Mouse (Mus musculus): ENCODE data around the gene Atp13a5. TPM values are rescaled to one million over a fixed set of nuclear protein-coding genes. Genes with fewer than 3 reads are reported as not detected.

Atp13a5 gene
- not detected for total RNA-seq (2021)
- long read RNA-seq, experiment 1 = 0 reads
- long read RNA-seq, experiment 2 = 0 reads

DNA sequence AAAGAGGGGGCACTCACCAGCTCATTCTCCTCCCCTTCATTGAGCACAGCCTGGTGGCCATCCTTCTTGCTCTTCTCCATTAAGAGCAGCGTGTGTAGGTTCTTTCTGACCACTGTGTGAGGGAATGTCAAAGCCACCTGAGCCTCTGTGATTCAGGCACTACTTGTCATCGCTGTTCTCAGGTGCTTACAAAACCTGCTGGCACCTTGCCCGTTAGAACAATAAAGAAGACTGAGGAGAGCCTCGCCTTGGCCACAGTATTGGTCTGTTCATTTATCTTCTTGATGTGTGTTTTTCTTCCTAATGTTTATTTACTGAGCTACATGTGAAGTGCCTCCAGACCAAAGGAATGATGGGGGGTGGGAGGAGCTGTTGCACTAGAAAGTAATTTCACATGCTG is at the start of gene Atp13a5:
Gene Atp13a5, minus strand, starts transcription at position 275 of the 400 bp plus-strand sequence.
- no peak for DNase-seq

DNA sequence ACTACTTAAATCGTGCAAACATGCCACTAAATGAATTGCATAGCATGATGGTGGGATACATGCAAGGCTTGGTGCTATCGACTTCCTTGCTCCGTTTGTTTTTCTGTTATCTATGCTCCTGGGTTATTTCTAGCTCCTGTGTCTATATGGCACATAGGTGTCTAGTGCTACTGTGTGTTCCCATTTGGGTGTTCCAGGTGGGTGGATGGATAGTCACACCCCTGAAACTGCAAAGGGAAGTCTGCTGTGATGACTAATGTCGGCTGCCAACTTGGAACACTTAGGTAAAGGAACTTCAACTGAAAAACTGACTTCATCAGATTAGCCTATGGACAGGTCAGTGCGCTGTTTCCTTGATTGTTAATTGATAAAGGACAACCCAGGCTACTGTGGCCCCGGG is 36.3 kb upstream of the Atp13a5 start:
- DNase-seq = no peak

DNA sequence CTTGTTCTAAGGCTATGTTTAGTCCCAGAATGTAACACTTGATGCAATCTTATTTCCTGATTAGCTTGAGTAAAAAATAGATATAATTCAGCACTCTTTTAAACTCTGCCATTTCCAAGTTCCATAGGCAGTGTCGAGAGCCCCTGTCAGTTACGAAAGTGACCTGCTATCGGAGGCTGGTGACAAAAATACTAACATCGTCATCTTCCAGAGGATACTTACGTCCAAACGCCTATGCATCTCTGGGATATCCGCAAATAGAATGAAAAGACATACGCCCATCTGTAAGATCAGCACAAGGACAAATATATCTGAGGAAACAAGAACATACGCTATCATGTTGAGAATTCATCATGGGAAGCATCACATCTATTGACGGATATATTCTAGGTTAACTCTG is 28.8 kb upstream of the Atp13a5 start:
- no peak for DNase-seq

DNA sequence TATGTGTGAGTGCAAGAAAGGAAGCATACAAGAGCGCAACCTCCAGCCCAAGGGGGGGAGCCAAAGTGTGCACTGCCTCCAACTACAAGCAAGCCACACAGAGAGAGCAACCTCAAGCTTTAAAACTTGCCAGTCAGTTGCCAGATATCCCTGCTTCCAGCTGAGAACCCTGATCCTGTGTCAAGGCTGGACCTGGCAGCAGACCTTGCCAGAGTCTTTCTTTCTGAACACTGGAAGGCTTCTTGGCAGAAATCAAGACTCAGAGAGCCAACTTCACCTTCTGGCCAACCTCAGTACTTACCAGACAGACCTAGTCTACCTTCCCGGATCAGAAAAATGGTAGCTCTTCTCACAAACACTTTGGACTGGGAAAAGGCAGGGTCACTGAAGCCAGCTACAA is 20.5 kb upstream of the Atp13a5 start:
- no peak for DNase-seq

DNA sequence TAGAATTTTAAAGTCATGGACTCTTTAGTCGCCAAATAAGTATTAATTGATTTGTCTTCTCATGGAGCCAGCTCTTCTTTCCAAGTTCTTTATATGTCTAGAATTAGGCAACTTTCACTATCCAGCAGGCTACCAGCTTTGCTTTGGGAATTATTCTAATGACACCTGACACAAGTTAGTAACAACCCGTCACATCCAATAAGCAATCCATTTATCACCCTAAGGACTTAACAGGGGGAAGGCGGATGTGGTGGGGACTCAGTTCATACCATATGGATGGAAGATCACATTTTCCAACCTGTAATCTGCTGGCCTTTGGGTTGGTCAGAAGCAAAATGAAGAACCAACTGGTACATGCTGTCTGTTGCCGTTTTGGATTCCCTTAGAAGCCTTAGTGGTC is 6.2 kb upstream of the Atp13a5 start:
- DNase-seq = no peak

DNA sequence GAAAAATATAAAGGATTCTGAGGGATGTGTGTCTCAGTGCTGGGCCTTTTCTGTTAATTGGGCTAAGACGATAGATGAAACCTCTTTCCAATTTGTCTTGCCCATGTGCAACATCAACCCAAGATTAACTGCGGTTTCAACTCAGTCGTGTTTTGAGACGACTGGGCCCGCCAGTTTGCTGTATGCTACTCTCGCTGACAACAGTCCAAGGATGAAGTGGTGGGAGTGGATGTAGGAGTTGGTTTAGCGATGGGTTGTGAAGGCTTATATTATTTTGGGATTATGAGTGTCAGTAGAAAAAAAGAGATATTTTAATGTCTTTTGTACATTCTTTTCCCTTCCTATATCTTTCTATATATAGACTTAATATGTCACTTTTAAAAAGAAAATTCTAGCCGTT is 3.9 kb downstream of the Atp13a5 start:
- no peak for DNase-seq

DNA sequence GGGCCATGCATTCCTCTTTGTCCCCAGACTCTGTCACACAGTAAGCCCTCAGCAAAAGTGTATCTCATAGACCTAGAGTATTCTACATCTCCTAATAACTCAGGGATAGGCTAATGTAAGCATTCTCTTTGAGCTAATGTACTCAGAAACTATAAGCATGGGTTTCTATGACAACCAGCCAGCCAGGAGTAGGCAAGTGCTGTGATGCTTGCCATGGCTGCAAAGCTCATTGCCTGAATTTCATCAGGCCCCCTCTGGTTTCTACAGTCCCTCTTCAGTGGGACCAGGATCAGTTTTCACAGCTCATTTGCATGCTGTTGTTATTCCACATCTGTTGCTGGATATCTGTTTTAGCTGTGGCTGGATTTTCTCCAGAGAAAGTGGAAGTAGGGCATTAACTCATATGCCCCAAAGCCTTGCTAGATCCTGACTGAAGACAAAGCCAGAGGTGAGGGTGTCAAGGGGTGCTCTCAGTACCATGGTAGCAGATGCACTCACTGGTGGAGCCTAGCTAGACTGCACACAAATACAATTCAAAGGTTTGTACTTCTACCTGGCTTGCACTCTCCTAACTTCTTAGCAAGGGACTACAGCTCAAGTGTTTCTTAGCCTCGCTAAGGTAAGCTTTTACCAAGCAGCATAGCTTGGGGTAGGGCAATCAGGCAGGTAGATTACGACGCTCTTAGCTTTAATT is 47.0 kb downstream of the Atp13a5 start:
- DNase-seq = no peak

DNA sequence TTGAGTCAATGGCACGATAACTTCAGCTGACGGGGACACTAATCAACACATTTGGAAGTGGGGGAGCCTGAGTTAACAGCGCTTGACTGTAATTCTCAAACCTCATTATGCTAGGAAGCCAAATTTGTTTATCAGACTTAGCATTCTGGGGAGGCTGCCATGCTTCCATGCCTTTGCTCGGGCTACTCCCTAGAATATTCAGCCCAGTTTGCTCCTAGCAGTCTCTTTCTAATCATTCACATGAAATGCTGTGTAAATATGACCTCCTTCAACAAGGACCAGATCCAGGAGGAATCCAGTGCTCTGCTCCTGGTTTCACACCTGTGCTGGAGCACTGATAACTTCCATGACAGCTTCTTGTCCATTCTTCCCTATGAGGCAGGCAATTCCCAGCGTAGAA is 47.6 kb downstream of the Atp13a5 start:
- DNase-seq = no peak

DNA sequence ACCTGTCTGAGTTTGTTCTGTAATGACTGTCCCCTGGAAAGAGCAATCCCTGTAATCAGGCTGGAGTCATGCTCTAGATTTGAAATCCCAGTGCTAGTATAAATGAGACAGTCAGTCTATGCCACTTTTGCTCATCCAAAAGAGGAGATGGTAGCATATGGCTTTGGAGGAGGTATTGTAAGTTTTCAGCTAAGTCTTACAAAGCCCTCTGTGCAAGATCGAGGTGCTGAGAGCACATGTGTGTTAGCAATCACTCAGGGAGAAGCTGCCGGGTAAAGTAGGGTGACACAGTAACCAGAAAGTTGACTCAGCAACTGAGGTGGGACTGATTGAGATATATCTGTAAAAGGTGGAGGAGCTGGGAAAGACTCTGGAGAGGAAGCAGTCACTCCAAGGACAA is 49.3 kb downstream of the Atp13a5 start:
- no peak for DNase-seq

DNA sequence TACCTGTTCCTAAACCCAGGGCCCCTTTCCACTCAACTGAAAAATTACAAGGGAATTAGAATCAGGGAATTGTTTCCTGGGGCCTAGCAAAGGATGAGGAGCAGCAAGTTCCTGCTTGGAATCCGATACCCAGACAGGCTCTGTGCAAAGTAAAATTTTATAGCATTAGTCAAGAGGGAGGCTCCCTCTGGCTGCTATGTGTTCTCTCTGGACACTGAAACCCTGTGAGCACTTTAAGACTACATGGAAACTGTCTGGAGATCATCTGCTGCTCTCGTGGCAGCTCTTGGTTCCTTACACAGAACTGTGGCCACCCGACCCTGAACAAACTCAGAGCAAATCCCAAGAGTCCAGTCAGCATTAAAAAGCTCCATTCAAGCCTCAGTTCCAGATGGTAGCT is 50.6 kb downstream of the Atp13a5 start:
- DNase-seq = no peak

DNA sequence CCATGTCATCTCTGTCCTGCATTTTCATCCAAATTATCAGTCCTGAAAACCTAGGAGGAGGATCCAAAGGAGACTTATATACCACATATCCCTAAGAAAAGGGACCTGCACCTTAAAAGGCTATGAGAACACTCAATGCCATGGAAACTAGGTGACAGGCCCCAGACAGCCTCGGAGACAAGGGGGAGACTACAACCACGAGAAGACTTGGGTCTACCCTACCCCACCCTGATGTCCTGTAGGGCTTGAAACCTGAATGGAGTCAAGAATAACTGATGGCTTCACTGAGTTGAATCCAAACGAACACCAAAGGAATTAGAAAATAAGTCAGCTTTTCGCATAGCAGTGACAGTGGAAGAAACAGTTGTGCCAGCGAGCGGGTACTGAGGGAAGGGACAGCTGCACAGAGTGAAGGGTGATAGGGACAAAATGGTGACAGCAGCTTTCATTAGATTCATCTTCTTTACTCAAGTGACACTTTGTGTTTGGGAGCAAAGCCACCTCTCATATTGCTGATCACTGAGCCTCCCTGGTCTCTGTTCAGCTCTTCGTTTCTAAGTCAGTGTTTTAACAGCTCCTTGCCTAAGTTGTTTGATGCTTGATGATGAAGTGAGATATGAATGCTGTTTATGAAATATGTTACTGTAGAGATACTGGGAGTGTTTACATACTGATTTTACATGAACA is 53.2 kb downstream of the Atp13a5 start:
- no peak for DNase-seq

DNA sequence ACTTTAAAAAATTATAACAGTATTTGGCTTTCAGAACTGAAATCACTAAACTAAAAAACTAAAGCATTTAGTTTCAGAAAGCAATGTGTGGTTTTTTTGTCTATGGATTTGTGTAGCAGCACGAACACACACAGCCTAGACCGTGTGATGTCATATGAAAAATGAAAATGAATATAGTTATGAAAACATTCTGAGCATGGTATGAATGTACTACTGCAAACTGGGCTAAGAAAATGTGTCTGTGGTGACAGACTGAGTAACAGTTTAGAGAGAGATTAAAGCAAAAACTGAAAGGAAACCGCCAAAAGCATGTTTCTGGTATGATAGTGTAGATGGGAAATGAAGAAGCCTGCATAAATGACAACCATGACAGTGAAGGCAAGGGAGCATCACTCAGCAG is 57.8 kb downstream of the Atp13a5 start:
- DNase-seq = no peak

DNA sequence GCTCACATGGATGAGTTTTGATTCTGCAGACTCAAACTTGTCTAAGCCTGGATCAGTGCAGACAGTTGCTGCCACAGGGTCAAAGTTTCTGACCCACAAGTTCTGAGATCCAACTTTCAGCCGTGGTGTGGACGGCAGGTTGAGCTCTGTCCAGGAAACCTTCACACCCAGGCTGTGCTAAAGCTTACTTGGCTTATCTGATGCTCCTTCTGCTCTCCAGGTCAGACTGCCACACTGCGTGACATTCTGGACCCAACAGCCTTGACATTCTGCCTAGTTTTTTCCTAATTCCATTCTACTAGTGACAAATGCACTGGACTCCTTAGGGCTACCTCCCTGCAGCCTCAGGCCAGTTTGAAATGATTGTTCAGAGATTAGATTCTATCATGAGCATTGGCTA is 63.1 kb downstream of the Atp13a5 start:
- no peak for DNase-seq

DNA sequence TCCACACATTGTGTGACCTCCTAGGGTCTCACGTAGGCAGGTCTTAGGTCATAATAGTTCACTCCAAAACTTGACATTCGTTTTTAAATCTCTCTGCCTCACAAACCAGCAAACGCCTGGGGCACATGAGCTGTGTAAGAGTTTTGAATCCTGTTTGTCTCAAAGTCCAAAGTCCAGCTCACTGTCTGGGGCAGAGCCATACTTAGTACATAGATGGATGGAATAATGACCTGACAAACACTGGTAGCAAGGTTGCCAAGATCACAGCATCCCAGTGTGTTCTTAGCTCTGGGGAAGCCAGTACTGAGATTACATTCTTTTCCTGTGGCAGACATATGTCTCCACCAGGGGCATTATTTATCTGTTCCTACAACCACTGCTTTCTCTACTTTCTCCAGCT is 63.5 kb downstream of the Atp13a5 start:
- DNase-seq = no peak

DNA sequence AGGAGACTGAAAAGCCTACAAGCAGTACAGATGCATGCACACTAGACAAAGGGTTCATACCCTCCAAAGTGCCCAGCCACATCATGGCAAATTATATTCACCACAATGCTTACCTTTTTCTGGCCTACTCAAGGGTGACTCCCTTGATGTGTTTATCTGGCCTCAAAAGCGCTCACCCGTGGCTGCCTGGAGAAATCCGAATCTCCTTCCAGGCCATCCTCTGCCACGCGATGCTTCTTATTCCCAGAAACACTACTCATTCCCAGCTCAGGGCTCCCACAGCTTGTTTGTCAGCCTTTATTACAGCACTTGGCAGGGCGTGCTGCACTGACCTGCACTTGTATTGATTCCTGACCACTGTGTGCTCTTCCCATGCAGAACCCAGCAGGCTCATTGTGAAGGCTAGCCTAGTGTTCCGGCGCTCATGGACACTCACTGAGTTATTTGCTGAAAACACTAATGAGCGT is 80.9 kb downstream of the Atp13a5 start:
- no peak for DNase-seq

DNA sequence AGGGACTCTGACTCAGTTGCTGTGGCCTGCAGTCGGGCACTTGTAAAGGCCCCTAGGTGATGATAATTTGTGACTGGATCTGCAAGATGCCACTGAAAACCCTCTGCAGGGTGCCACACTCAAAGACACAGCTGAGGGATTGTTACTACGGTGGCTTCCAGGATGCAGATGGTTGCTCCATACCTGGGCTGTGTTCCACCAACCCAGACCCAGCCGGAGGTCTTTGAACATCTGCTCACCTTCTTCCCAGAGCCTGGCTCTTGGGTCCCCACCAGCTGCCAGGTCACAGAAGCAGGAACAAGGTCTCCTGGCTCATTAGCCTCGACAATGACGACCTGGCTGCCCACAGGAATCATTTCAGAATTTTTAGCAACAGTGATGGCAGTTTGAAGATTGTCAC is 97.8 kb downstream of the Atp13a5 start:
- DNase-seq = no peak

DNA sequence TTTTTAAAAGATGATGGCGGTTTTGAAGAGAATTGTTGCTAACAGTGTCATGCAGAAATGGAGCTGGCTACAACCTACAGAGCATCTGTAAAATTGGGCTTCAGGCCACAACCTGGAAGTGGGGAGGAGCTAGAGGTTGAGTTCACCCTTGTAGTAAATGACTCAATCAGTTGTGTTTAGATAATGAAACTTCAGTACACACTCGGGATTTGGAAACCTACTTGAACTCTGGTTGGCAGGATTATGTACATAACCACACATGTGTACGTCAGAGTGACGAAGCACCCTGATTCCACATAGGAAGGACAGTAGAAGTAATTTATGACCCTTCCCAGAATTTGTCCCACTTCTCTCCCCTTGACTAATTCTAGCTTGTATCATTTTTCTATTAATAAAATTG is 124.2 kb downstream of the Atp13a5 start:
- no peak for DNase-seq

DNA sequence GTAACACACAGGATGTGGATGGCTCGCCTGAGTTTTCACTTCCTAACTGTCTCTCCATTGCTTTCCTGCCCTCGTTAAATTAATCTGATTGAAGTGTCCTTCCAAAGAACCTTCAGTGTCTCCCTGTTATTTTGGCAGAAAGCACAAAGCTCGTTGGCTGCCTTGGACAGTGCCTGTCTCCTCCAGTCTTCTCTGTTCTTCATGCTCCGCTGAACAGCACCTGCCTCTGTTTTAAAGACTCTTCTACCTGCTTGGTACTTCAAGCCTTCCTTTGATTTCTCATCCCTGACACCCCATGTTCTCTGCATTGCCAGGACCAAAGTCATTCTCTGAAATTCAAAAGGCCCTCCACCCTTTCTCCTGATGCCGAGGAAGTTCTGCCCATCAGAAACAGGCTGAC is 142.6 kb downstream of the Atp13a5 start:
- no peak for DNase-seq

DNA sequence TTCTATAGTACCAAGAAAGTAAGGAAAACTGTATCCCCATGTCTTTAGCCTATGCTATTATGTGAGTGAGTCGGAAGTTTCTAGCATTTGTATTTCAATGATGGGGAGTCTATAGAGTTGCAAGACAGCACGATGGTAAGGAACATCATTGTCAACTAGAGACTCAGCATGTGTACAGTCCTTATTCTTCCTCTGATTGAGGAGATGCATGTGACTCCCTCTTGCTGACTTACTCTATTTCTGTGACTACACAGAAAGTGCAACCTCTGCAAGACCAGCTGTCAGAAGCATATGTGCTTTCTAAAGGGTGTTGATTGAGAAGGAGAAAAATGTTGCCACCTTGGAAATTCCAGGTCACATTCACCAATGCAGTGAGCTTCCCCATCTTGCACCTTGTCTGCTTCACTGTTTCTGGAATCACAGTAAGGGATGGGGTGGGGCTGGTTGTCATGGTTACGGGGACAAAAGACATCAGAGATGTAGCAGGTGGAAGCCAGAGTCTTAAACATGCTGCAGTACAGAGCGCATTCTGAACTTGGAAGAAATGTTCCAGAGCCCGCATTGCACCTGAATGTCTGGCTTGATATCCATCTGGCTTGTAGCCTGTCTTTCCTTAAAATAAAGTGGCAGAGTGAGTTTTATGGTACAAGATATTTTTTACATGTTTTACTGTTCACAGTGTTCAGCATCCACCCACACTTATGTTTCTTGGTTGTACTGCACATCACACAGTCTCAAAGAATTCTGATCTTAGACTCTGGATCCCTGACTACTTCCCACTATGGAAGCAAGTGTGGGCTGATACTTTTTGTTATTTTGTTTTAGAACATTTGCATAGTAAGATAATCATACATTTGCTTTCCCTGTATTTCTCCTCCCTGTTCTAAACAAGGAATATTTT is 161.9 kb downstream of the Atp13a5 start:
- DNase-seq = no peak

DNA sequence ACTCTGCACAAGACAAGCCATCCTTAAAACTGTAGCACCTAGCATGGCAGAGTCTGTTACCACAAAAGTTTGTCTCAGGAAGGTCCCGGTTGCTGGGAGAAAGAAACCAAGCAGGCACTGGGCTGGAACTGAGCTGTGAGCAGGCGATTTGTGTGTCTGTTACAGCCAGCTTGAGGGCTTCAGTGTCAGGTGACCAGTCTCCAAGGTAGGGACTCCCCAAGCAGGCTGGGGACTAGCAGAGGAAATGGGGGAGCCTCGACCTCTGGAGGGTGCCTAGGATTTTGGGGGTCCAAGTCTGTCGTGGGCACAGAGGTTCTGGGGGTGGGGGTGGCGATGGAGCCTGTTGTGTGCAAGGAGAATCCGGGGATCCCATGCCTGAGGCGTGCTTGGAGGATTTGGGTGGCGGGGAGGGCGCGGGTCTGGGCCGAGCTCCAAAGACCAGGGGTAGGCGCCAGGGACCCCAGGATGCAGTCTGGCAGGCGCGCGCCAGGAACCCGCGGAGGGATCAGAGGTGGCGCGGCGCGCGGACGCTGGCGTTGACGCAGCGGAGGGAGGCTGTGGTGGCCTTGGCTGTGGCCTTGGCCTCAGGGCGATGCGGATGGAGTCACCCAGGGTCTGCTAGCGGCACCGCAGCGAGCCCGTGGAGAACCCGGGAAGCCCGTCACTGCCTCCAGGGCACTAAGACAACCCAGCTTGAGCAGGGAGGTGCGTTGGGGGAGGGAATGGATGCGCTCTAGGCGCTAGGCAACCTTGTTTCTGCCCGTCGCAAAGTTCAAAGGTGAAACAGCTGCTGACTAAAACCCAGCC is 168.7 kb downstream of the Atp13a5 start, which contains the start of gene Hrasls:
Gene Hrasls, plus strand, starts transcription at position 91 of the 807 bp plus-strand sequence.
- DNase-seq = peak; percentile 73 to 87

DNA sequence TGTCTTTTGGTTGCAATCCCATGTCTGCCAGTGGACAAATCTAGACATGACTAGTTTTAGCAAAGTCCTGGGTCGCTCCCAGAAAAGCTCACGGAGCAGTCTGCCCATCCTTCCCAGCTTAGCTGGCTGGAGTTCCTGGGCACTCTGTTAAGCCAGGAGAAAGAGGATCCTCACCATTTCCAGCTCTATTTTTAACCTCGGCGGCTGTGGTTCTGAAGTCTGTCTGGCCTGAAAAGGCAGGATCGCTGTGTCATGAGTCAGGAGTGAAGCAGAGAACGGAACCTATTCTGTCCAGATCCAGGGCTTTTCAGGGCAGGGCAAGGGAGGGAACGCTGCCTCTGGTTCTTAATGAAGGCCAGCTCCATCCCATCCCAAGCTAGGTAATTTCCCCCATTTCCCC is 169.7 kb downstream of the Atp13a5 start:
- peak; percentile 15 for DNase-seq

DNA sequence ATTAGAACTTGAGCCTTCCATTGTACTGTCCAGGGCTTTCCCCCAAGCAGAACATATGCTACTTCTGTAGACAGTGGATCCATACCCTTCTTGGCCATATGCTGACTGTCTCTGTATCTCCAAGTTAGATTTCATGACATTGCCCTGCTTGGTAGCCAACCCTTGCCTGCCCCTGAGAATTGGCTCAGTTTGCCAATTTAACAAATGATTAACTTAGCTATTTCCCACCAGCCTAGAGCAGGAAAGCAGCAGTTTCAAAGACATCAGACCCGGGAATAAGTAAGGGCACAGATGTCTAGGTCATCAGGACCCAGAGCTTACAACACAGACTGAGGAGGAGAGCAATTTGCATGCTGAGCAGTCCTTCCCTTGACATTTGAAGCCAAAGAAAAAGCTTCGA is 173.0 kb downstream of the Atp13a5 start:
- DNase-seq = no peak
